Mouse (Mus musculus) granulocyte monocyte progenitor cell, adult 5-6 weeks (primary cell): ENCODE data around the gene Xab2. TPM values are rescaled to one million over a fixed set of nuclear protein-coding genes. Genes with fewer than 3 reads are reported as not detected.

Source experiments
- ATAC-seq: replicated peaks from 2 replicates; pipeline ENCODE4 v1.8.0; 2016; ENCODE audit warnings: mild to moderate bottlenecking, moderate TSS enrichment, inconsistent platforms; ENCODE audit not compliant: poor library complexity, severe bottlenecking
- total RNA-seq, 2 experiments: library from RNA; stranded (forward) in 1 of 2; stranded (reverse) in 1 of 2; fragments of 200-712, 200-1000 nt in 1 of 2; fragments of >200 nt in 1 of 2; fragmentation: Nextera tagmentation in 1 of 2; gene quantifications; 2 replicates each; pipeline ENCODE4 v1.2.3; 2014 to 2017

Gene Xab2
- total RNA-seq, 2 experiments from 2014 or later: 35.2 to 51.3 TPM

DNA sequence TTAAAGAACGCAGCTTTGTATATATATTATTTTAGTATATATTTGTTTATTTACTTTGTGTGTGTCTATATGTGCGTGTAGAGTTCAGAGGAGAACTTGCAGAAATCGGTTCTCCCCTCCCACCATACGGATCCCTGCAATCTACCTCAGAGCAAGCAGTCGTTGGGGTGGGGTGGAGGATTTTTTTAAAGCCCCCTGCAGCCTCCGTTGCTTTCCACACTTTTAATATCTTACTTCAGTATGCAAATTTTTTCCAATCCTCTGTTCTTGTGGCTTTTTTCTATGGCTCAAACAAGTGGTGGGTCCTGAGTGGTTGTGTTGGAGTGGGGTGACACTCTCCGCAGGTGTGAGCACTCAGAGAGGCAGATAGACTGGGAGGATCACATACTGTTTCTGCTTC lies 52.7 kb downstream of the Xab2 start:
- no peak for ATAC-seq

DNA sequence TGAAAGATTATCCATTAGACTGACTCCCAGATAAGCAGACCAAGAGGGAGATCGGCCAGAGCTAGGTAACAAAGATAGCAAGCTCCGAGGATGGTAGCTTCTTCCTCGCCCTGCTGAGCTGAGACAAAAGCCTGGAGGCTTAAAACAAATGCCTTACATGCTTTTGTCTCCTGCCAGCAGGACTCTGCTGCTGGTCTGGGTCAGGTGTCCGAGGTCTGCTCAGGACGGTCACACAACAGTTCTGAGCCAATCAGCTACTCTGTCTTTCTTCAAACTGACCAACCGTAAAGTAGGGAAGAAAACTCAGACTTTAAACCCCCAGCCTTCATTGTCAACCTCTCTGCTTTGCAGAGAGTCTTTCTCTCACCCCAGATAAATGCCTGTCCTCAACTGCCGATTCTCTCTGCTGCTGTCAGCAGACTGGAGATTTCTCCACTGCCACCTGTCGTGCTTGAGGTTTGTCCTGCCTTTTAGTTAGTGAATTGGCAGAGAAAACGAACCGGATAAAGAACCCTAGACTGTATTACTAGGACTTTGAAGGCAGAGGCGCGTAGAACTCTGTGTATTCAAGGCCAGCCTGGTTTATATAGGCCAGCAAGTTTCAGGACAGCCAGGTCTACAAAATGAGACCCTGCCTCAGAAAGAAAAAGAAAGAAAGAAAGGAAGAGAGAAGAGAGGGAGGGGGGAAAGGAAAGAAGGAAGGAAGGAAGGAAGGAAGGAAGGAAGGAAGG lies 53.3 kb downstream of the Xab2 start, which contains the start of gene C330021F23Rik:
Gene C330021F23Rik, plus strand, starts transcription at position 350 of the 731 bp plus-strand sequence.
- ATAC-seq: no peak

Other genes starting within 250 kb of the Xab2 start
- gene Arhgef18, start 228.3 kb downstream of the Xab2 start, total RNA-seq (2014; fragmentation: Nextera tagmentation): 29.1 and 36.5 TPM in 2 replicates
- 24.7 and 25.2 TPM in 2 replicates for gene Arhgef18, start 228.3 kb downstream of the Xab2 start, total RNA-seq (2017)
- gene Pex11g, start 153.6 kb downstream of the Xab2 start, total RNA-seq (2014; fragmentation: Nextera tagmentation): 2.3 and 2.8 TPM in 2 replicates
- 1.6 and 3.4 TPM in 2 replicates for gene Pex11g, start 153.6 kb downstream of the Xab2 start, total RNA-seq (2017)
- not detected in 2 replicates for gene Tex45, start 150.5 kb downstream of the Xab2 start, total RNA-seq (2014; fragmentation: Nextera tagmentation)
- gene Tex45, start 150.5 kb downstream of the Xab2 start, total RNA-seq (2017): not detected in 2 replicates
- gene Zfp358, start 128.2 kb downstream of the Xab2 start, total RNA-seq (2014; fragmentation: Nextera tagmentation): 11.8 and 17.0 TPM in 2 replicates
- 3.3 and 5.0 TPM in 2 replicates for gene Zfp358, start 128.2 kb downstream of the Xab2 start, total RNA-seq (2017)
- gene Mcoln1, start 120.9 kb downstream of the Xab2 start, total RNA-seq (2014; fragmentation: Nextera tagmentation): 26.7 and 55.5 TPM in 2 replicates
- 21.8 and 41.5 TPM in 2 replicates for gene Mcoln1, start 120.9 kb downstream of the Xab2 start, total RNA-seq (2017)
- gene Pnpla6, start 105.9 kb downstream of the Xab2 start, total RNA-seq (2014; fragmentation: Nextera tagmentation): 39.0 and 39.4 TPM in 2 replicates
- gene Pnpla6, start 105.9 kb downstream of the Xab2 start, total RNA-seq (2017): 11.8 and 16.8 TPM in 2 replicates
- not detected in 2 replicates for gene C330021F23Rik, start 53.3 kb downstream of the Xab2 start, total RNA-seq (2014; fragmentation: Nextera tagmentation)
- 0.43 TPM in 1 of 2 replicates, not detected in the other for gene C330021F23Rik, start 53.3 kb downstream of the Xab2 start, total RNA-seq (2017)
- 0.19 and 0.82 TPM in 2 replicates for gene Camsap3, start 34.0 kb downstream of the Xab2 start, total RNA-seq (2014; fragmentation: Nextera tagmentation)
- 0.13 TPM in 1 of 2 replicates, not detected in the other for gene Camsap3, start 34.0 kb downstream of the Xab2 start, total RNA-seq (2017)
- gene Pet100, start 232 bp upstream of the Xab2 start, total RNA-seq (2014; fragmentation: Nextera tagmentation): 118 and 132 TPM in 2 replicates
- gene Pet100, start 232 bp upstream of the Xab2 start, total RNA-seq (2017): 141 and 273 TPM in 2 replicates
- not detected in 2 replicates for gene Pcp2, start 4.2 kb upstream of the Xab2 start, total RNA-seq (2014; fragmentation: Nextera tagmentation)
- not detected in 2 replicates for gene Pcp2, start 4.2 kb upstream of the Xab2 start, total RNA-seq (2017)
- 194 and 226 TPM in 2 replicates for gene Stxbp2, start 9.6 kb upstream of the Xab2 start, total RNA-seq (2014; fragmentation: Nextera tagmentation)
- gene Stxbp2, start 9.6 kb upstream of the Xab2 start, total RNA-seq (2017): 109 and 135 TPM in 2 replicates
- gene Retn, start 34.5 kb upstream of the Xab2 start, total RNA-seq (2014; fragmentation: Nextera tagmentation): 0.73 TPM in 1 of 2 replicates, not detected in the other
- gene Retn, start 34.5 kb upstream of the Xab2 start, total RNA-seq (2017): not detected in 2 replicates
- 14.1 and 33.6 TPM in 2 replicates for gene Mcemp1, start 44.4 kb upstream of the Xab2 start, total RNA-seq (2014; fragmentation: Nextera tagmentation)
- gene Mcemp1, start 44.4 kb upstream of the Xab2 start, total RNA-seq (2017): 18.5 and 18.9 TPM in 2 replicates
- gene Fcor, start 51.0 kb upstream of the Xab2 start, total RNA-seq (2014; fragmentation: Nextera tagmentation): 27.9 and 43.5 TPM in 2 replicates
- 13.1 and 14.4 TPM in 2 replicates for gene Fcor, start 51.0 kb upstream of the Xab2 start, total RNA-seq (2017)
- gene Trappc5, start 55.0 kb upstream of the Xab2 start, total RNA-seq (2014; fragmentation: Nextera tagmentation): 24.1 and 27.2 TPM in 2 replicates
- gene Trappc5, start 55.0 kb upstream of the Xab2 start, total RNA-seq (2017): 30.9 and 39.8 TPM in 2 replicates
- not detected in 2 replicates for gene Fcer2a, start 72.9 kb upstream of the Xab2 start, total RNA-seq (2014; fragmentation: Nextera tagmentation)
- gene Fcer2a, start 72.9 kb upstream of the Xab2 start, total RNA-seq (2017): not detected in 2 replicates
- not detected in 2 replicates for gene Clec4g, start 99.3 kb upstream of the Xab2 start, total RNA-seq (2014; fragmentation: Nextera tagmentation)
- not detected in 2 replicates for gene Clec4g, start 99.3 kb upstream of the Xab2 start, total RNA-seq (2017)
- gene Cd209a, start 127.7 kb upstream of the Xab2 start, total RNA-seq (2014; fragmentation: Nextera tagmentation): 2.2 TPM in 1 of 2 replicates, not detected in the other
- gene Cd209a, start 127.7 kb upstream of the Xab2 start, total RNA-seq (2017): 1.1 and 3.8 TPM in 2 replicates
- not detected in 2 replicates for gene Cd209e, start 233.0 kb upstream of the Xab2 start, total RNA-seq (2014; fragmentation: Nextera tagmentation)
- gene Cd209e, start 233.0 kb upstream of the Xab2 start, total RNA-seq (2017): not detected in 2 replicates